Mouse (Mus musculus): Measurements from ENCODE around the gene C4b.

GRCm38 (mm10) chr17:34717401-34717800, 26.3 kb downstream of the C4b start:
- TF ChIP-seq CTCF (IDR thresholded peaks at IDR 0.05; ENCODE audit: low read depth) (no peak), EP300 (IDR thresholded peaks at IDR 0.05; ENCODE audit: low read depth) (no peak)

Data from liver, embryonic 14.5 days (tissue).